Mouse (Mus musculus) C2C12 (cell line): Measurements from ENCODE around the gene Gxylt2.

ENCODE experiments used
- CTCF ChIP-seq: IDR thresholded peaks from one replicate; pipeline ENCODE4 v1.5.1; 2011; ENCODE audit not compliant: control insufficient read depth, insufficient read depth, insufficient read length
- FOSL1 ChIP-seq: IDR thresholded peaks from one replicate; pipeline ENCODE4 v1.8.0; 2011; ENCODE audit warnings: mild to moderate bottlenecking, low read length; ENCODE audit not compliant: poor library complexity, insufficient read depth, severe bottlenecking
- MAX ChIP-seq: IDR thresholded peaks from one replicate; pipeline ENCODE4 v1.6.1; 2011; ENCODE audit warnings: mild to moderate bottlenecking, control low read depth
- MYOD1 ChIP-seq: IDR thresholded peaks from one replicate; pipeline ENCODE4 v1.6.1; 2011; ENCODE audit warnings: low read depth; ENCODE audit not compliant: control insufficient read depth, insufficient read length
- MYOG ChIP-seq: IDR thresholded peaks from one replicate; pipeline ENCODE4 v1.6.1; 2011; ENCODE audit not compliant: control insufficient read depth, insufficient read length; ENCODE audit errors: extremely low read depth
- USF1 ChIP-seq: IDR thresholded peaks from one replicate; pipeline ENCODE4 v1.6.1; 2011; ENCODE audit warnings: low read depth, mild to moderate bottlenecking, control low read depth, moderate library complexity

- TF ChIP-seq CTCF = no peak
- no peak for TF ChIP-seq USF1
- TF ChIP-seq MAX = no peak
- no peak for TF ChIP-seq MYOG
- TF ChIP-seq FOSL1 = no peak
- no peak for TF ChIP-seq MYOD1
These were observed 146.1 kb downstream of the Gxylt2 start for GRCm38 (mm10) chr6:100850671-100851081.
